Mouse (Mus musculus) limb, embryonic 14.5 days (tissue): ENCODE measurements around the gene Slc25a39. TPM values are rescaled to one million over a fixed set of nuclear protein-coding genes. Genes with fewer than 3 reads are reported as not detected.

Source experiments
- ATAC-seq: fragments of 200-750 bp; cut with Nextera tagmentation; 2 replicates; pipeline ENCODE4 v1.8.0; 2017; ENCODE audit warnings: low read depth, moderate number of reproducible peaks, moderate TSS enrichment; ENCODE audit not compliant: low FRiP score
- DNase-seq: peaks from one replicate; pipeline ENCODE4 v3.0.0-alpha.2; 2015; ENCODE audit warnings: low spot score
- H3K27ac ChIP-seq: fragments of 300-500 bp; sonication (generic); replicated peaks from 2 replicates; pipeline ENCODE4 v1.5.1; 2014; ENCODE audit warnings: low read depth, mild to moderate bottlenecking, low read length, moderate library complexity, mixed read lengths
- H3K27me3 ChIP-seq: fragments of 300-500 bp; sonication (generic); 2 replicates; pipeline ENCODE4 v1.6.1; 2014; ENCODE audit warnings: low read length, mixed read lengths; ENCODE audit not compliant: control insufficient read depth, insufficient read depth
- H3K36me3 ChIP-seq: fragments of 300-500 bp; sonication (generic); 2 replicates; pipeline ENCODE4 v1.6.1; 2014; ENCODE audit warnings: mild to moderate bottlenecking, low read length, moderate library complexity, mixed read lengths; ENCODE audit not compliant: control insufficient read depth, insufficient read depth
- H3K4me1 ChIP-seq: fragments of 300-500 bp; sonication (generic); 2 replicates; pipeline ENCODE4 v1.6.1; 2014; ENCODE audit warnings: antibody characterized with exemption, low read length, mixed read lengths; ENCODE audit not compliant: control insufficient read depth, insufficient read depth
- H3K4me2 ChIP-seq: fragments of 300-500 bp; sonication (generic); replicated peaks from 2 replicates; pipeline ENCODE4 v1.6.1; 2014; ENCODE audit warnings: low read depth, mild to moderate bottlenecking, low read length, moderate library complexity; ENCODE audit not compliant: severe bottlenecking
- H3K4me3 ChIP-seq: fragments of 300-500 bp; sonication (generic); replicated peaks from 2 replicates; pipeline ENCODE4 v1.5.1; 2014; ENCODE audit warnings: low read length
- H3K9ac ChIP-seq: fragments of 300-500 bp; sonication (generic); 2 replicates; pipeline ENCODE4 v1.6.1; 2014; ENCODE audit warnings: mild to moderate bottlenecking, low read depth, low read length, moderate library complexity; ENCODE audit not compliant: severe bottlenecking
- H3K9me3 ChIP-seq: fragments of 300-500 bp; sonication (generic); 2 replicates; pipeline ENCODE4 v1.6.1; 2016; ENCODE audit warnings: low read length; ENCODE audit not compliant: control insufficient read depth
- POLR2A ChIP-seq: fragments of 200-500 bp; IDR thresholded peaks from 2 replicates; pipeline ENCODE4 v1.8.0; 2012; ENCODE audit warnings: inconsistent platforms, mild to moderate bottlenecking, moderate library complexity, borderline replicate concordance; ENCODE audit not compliant: insufficient read depth, insufficient read length; ENCODE audit errors: extremely low read depth
- WGBS: fragments of 180-500 bp; shearing (Covaris S2); extraction: QIAGEN DNeasy Blood & Tissue Kit; methylation state at CpG from one replicate; pipeline ENCODE4 v1.1.7; 2014; 5-methylcytosine and 5-hydroxymethylcytosine counted together
- polyA plus RNA-seq, 2 experiments: library from polyadenylated mRNA; depleted of rRNA in 1 of 2; stranded (reverse) in 1 of 2; unstranded in 1 of 2; fragments of >200 nt; fragmentation: Nextera tagmentation in 1 of 2; extraction: Ambion mirVana in 1 of 2; gene quantifications; 2 replicates each; pipeline versions ENCODE4 v1.2.1 to v1.2.3; 2012 to 2014

Slc25a39 gene
- polyA plus RNA-seq, 2 experiments, result 120 to 179 TPM

DNA sequence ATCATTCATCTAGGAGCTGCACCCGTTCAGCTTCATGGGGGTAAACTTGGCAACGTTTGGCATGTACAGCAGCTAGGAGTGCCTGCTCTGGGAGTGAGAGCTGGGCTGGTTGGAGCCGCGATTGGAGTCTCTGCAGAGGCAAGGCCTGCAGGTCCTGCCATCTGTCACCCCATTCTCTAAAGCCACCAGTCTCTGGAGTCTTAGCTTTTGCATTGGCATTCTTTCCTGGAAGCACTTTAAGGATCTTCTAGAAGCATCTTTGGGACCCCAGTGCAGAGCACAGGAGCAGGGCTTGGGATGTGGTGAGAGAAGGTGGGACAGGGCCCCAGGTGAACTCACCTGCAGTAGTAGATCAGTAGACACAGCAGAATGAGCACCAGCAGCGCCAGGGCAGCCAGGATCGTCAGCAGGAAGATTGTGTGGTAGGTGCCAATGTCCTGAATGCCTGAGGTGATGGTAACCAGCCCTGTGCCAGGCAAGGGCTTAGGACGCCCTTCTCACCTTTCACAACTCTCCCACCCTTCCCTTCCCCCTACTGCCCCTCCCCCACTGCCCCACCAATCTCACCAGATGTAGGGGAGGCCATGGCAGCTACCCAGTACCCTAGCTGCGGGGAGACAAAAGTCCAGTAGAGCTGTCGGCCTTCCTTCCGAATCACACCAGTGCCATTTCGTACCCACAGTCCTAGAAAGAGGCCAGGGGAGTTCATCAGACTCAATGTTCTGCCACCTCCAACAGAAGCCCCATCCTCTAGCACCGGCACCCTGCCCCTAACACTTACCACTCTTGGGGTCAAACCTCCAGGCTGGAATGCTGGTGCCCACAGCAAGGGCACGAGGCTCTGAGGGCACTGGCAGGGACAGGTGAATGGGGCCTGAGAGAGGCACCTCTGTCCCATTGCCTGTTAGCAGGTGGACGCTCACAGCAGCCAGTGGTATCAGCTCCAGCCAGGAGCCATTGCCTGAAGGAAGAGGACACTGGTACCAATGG is 31.6 kb upstream of the Slc25a39 start:
- Histone ChIP-seq H3K36me3 (peaks cover 92% of the 10 kb centered on the region), H3K4me3 (no peak overlapping the region), H3K4me2 (no peak overlapping the region), H3K27me3 (peaks cover 4% of the 10 kb centered on the region; the same call in 1 of the 2 replicates), H3K9me3 (no peaks in the 10 kb centered on the region), H3K4me1 (peaks cover 11% of the 10 kb centered on the region), H3K27ac (no peak overlapping the region), H3K9ac (no peak overlapping the region)
- TF ChIP-seq POLR2A, result no peak
- DNase-seq, result no peak
- ATAC-seq, result no peak
- 75% methylated on average over 14 of the region's 14 CpGs for WGBS

DNA sequence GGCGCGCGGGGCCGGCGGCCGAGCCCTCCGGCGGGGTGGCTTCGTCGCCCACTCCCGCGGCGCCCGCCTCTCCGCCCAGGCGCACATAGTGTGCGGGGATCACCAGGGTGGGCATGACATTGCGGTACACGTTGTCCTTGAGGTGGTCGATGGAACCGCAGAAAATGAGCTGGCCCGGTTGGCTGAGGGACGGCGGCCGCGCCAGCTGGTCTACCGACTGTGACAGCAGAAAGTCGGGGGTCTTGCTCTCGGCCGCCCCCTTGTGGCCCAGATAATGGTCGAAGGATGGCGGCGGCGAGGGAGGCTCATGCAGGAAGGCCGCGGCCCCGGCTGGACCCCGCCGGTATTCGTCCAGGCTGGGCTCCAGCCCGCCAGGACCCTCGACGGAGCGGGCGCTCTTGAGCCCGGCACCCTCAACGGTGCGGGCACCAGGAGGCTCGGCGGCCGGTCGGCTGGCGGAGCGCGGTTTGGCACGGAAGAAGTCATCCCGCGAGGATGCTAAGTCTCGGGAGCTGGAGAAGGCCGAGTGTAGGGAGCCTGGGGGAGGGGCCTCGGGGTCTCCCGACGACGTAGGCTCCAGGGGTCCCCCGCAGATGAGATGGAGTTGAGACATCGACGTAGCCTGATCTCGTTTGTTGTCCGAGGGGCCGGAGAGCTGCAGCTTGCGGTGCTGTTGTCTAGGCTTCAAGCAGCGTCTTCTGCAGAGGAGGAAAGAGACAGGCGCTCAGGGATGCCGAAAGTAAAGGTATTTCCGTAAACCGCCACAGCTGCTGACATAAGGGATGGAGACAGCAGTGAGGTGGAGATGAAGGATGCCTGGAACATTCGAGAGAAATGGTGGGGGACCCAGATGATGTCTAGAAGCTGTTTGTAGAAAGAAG is 30.7 kb upstream of the Slc25a39 start:
- 11% methylated on average over 71 of the region's 77 CpGs for WGBS
- peak overlapping the region; percentile 80 for H3K4me2 ChIP-seq
- TF ChIP-seq POLR2A, result no peak
- DNase-seq (peak; percentile 83), ATAC-seq (peak; percentile 31)
- no peaks in the 10 kb centered on the region for H3K9me3 ChIP-seq
- H3K27ac ChIP-seq, result no peak overlapping the region
- H3K36me3 ChIP-seq, result peaks cover 94% of the 10 kb centered on the region
- peak overlapping the region; percentile 52; the same call in 1 of the 2 replicates for H3K9ac ChIP-seq
- peaks cover 4% of the 10 kb centered on the region; the same call in 1 of the 2 replicates for H3K27me3 ChIP-seq
- peaks cover 11% of the 10 kb centered on the region for H3K4me1 ChIP-seq
- H3K4me3 ChIP-seq, result peak overlapping the region; percentile 38

DNA sequence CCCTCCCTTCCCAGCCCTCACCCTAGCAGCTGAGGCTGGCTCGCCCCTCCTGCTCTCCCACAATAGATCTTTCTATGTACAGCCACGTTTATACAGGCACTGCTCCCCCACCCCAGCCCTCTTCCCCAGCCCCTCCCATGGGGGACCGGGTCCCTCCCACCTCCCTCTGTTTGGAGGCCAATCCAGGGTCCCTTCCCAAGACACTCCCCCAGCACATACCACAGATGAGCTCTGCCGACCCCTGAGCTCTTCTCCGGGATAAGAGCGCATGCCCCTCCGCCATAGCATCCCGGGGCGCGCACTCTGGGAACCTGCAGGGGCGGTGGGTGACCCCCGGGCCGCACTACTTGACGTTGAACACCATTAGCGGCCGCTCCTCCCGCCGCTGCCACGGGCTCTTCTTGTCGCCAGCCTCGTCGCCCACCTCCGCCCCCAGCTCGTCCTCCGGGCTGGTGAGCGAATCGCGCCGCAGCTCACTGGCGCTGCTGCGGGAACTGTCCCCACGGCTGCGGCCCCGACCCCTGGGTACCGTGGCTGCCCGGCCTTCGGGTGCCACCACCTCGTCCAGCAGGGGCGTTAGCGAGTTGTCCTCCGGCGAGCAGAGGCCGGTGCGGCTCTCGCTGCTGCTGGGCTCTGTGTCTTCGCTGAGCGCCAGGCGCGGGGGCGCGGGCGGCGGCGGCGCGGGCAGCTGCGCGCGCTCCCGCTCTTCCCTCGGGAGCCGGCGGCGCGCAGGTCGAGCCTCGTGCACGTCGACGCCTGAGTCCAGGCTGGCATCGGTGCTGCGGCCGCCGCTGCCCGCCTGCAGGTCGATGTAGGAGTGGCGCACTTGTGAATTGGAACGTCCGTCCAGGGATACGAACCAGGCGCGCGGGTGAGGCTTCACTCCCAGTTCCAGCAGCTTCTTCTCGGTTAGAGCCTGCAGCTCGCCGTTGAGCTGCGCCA is 29.6 kb upstream of the Slc25a39 start:
- WGBS, result 8% methylated on average over 65 of the region's 87 CpGs
- Histone ChIP-seq H3K36me3 (peaks cover 91% of the 10 kb centered on the region), H3K27ac (no peak overlapping the region), H3K27me3 (peaks cover 4% of the 10 kb centered on the region; the same call in 1 of the 2 replicates), H3K4me2 (peak overlapping the region; percentile 80), H3K4me3 (peak overlapping the region; percentile 38), H3K9me3 (no peaks in the 10 kb centered on the region), H3K9ac (peak overlapping the region; percentile 52), H3K4me1 (peaks cover 11% of the 10 kb centered on the region)
- ATAC-seq (peak; percentile 17; the same call in 1 of the 2 replicates), DNase-seq (no peak)
- TF ChIP-seq POLR2A, result no peak

DNA sequence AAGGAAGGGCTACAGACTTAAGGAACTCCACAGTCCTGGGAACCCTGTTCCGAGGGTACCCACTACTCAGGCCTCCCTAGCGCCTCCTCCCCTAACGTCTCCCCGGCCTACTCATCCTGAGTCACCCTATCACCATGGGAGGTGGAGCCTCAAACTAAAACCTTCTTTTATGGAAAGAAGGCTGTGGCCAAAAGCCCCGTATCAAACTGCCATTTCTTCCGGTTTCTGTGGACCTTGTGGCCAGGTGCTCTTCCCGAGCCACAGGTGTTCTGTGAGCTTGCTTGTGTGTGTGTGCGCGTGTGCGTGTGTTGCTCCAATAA is 28.7 kb upstream of the Slc25a39 start:
- TF ChIP-seq POLR2A, result no peak
- H3K36me3 ChIP-seq, result peaks cover 81% of the 10 kb centered on the region

More for the DNA sequence above, 28.7 kb upstream of the Slc25a39 start:
- Histone ChIP-seq H3K4me1 (peaks cover 14% of the 10 kb centered on the region), H3K9ac (no peak overlapping the region), H3K4me3 (no peak overlapping the region), H3K9me3 (no peaks in the 10 kb centered on the region), H3K27ac (no peak overlapping the region), H3K4me2 (no peak overlapping the region), H3K27me3 (peaks cover 4% of the 10 kb centered on the region; the same call in 1 of the 2 replicates)
- WGBS, result 81% methylated on average over 10 of the region's 10 CpGs
- DNase-seq, result no peak
- no peak for ATAC-seq
